Mouse (Mus musculus): ENCODE results near the gene Mcoln2. TPM values are rescaled to one million over a fixed set of nuclear protein-coding genes. Genes with fewer than 3 reads are reported as not detected.

The Mcoln2 gene
- polyA plus RNA-seq, 1 experiment from 2014 or later: 0.59 TPM

GRCm38 (mm10) chr3:146195153-146195552 lies 45.5 kb downstream of the Mcoln2 start:
- Histone ChIP-seq H3K4me3 (ENCODE audit: low read length) (no peak overlapping the region), H3K9me3 (ENCODE audit: control insufficient read depth, low read length) (no peaks in the 10 kb centered on the region), H3K4me2 (ENCODE audit: low read length) (no peak overlapping the region), H3K9ac (ENCODE audit: low read depth, low read length) (no peak overlapping the region), H3K4me1 (ENCODE audit: control insufficient read depth, insufficient read depth, low read depth, low read length) (no peaks in the 10 kb centered on the region; the same call in 1 of the 2 replicates), H3K27ac (ENCODE audit: low read depth, low read length) (no peak overlapping the region), H3K27me3 (replicated peaks; ENCODE audit: control insufficient read depth, insufficient read depth, low read length) (no peaks in the 10 kb centered on the region; the same call in 1 of the 2 replicates), H3K36me3 (ENCODE audit: control insufficient read depth, insufficient read depth, low read length) (no peaks in the 10 kb centered on the region)
- WGBS: 88% methylated on average over 5 of the region's 5 CpGs
- ATAC-seq: no peak

DNA sequence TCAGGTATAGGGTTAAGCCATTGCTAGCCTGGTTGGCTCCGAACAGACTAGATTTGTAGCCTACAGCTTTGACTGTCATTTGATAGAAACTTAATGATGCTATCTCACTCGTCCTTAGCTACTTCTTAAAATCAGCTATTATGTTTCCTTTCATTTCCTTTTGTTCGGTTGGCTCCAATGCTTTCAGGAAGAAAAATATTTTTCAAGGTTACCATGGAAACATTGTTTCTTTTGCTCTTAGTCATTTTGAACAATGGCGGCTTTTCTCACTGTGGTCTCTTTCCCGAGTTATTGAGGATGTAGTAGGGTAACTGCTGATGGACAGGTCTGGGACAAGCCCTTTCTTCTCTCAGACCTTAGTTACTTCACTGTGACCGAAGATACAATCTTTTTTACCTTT lies 46.7 kb downstream of the Mcoln2 start:
- no peak for ATAC-seq
- H3K4me3 ChIP-seq (ENCODE audit: low read length): no peak overlapping the region
- no peaks in the 10 kb centered on the region; the same call in 1 of the 2 replicates for H3K4me1 ChIP-seq (ENCODE audit: control insufficient read depth, insufficient read depth, low read depth, low read length)
- H3K27ac ChIP-seq (ENCODE audit: low read depth, low read length): no peak overlapping the region
- no peaks in the 10 kb centered on the region; the same call in 1 of the 2 replicates for H3K27me3 ChIP-seq (replicated peaks; ENCODE audit: control insufficient read depth, insufficient read depth, low read length)
- no peaks in the 10 kb centered on the region for H3K9me3 ChIP-seq (ENCODE audit: control insufficient read depth, low read length)
- WGBS: 30% methylated on average over 6 of the region's 6 CpGs
- H3K4me2 ChIP-seq (ENCODE audit: low read length): no peak overlapping the region
- H3K9ac ChIP-seq (ENCODE audit: low read depth, low read length): no peak overlapping the region
- H3K36me3 ChIP-seq (ENCODE audit: control insufficient read depth, insufficient read depth, low read length): no peaks in the 10 kb centered on the region

DNA sequence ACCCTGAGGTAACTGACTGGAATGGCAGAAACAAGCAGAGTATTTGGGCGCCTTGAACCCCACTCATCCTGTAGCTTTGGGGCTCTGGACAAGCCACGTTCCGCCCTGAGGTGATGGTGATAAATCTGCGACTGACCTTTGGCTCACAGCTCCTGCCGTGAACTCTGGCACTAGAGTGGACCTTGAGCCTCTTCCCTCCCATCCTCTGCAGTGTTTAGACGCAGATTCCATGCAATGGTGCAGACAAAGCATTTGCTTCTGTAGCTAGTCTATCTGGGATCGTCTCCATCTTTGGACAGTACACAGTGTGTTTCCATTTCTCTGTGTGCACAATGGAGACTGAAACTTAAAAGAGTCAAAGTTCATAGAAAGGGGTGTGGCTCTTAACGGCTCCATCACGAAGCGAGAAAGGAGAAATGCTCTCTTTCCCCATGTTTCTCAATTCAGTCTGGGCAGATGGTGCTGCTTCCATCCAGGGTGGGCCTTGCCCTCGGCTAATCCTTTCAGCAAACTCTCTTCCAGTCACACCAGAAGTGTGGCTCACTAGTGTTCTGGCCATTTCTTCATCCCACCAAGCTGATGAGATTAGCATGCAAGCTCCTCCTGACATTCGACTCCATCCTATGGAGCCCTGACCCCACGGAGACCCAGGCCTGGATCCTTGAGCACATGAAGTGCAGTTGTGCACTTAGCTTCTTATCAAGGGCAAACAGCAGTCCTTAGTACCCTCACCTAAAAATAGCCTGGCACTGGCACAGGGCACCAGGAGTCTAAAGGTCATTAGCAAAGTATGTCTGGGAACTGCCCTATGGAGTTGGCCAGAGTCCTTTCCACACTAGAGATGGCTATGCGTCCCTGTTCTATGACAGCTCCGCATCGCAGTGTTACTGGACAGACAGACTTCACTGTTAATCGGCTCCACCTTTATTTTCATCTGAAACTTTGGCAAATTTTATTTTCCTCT lies 47.4 kb downstream of the Mcoln2 start:
- no peak; the same call in 1 of the 2 replicates for ATAC-seq
- H3K4me3 ChIP-seq (ENCODE audit: low read length): no peak overlapping the region
- 77% methylated on average over 17 of the region's 17 CpGs for WGBS

GRCm38 (mm10) chr3:146197785-146198184 lies 48.2 kb downstream of the Mcoln2 start:
- no peaks in the 10 kb centered on the region for H3K9me3 ChIP-seq (ENCODE audit: control insufficient read depth, low read length)
- H3K4me2 ChIP-seq (ENCODE audit: low read length): no peak overlapping the region
- H3K27me3 ChIP-seq (replicated peaks; ENCODE audit: control insufficient read depth, insufficient read depth, low read length): no peaks in the 10 kb centered on the region; the same call in 1 of the 2 replicates
- H3K9ac ChIP-seq (ENCODE audit: low read depth, low read length): no peak overlapping the region
- no peak for ATAC-seq
- no peak overlapping the region for H3K4me3 ChIP-seq (ENCODE audit: low read length)
- H3K27ac ChIP-seq (ENCODE audit: low read depth, low read length): no peak overlapping the region
- 88% methylated on average over 12 of the region's 12 CpGs for WGBS
- no peaks in the 10 kb centered on the region for H3K36me3 ChIP-seq (ENCODE audit: control insufficient read depth, insufficient read depth, low read length)
- H3K4me1 ChIP-seq (ENCODE audit: control insufficient read depth, insufficient read depth, low read depth, low read length): no peaks in the 10 kb centered on the region; the same call in 1 of the 2 replicates

More for the DNA sequence above, 47.4 kb downstream of the Mcoln2 start:
- Histone ChIP-seq H3K27ac (ENCODE audit: low read depth, low read length) (no peak overlapping the region), H3K4me1 (ENCODE audit: control insufficient read depth, insufficient read depth, low read depth, low read length) (no peaks in the 10 kb centered on the region; the same call in 1 of the 2 replicates), H3K9ac (ENCODE audit: low read depth, low read length) (no peak overlapping the region), H3K4me2 (ENCODE audit: low read length) (no peak overlapping the region), H3K36me3 (ENCODE audit: control insufficient read depth, insufficient read depth, low read length) (no peaks in the 10 kb centered on the region), H3K27me3 (replicated peaks; ENCODE audit: control insufficient read depth, insufficient read depth, low read length) (no peaks in the 10 kb centered on the region; the same call in 1 of the 2 replicates), H3K9me3 (ENCODE audit: control insufficient read depth, low read length) (no peaks in the 10 kb centered on the region)

DNA sequence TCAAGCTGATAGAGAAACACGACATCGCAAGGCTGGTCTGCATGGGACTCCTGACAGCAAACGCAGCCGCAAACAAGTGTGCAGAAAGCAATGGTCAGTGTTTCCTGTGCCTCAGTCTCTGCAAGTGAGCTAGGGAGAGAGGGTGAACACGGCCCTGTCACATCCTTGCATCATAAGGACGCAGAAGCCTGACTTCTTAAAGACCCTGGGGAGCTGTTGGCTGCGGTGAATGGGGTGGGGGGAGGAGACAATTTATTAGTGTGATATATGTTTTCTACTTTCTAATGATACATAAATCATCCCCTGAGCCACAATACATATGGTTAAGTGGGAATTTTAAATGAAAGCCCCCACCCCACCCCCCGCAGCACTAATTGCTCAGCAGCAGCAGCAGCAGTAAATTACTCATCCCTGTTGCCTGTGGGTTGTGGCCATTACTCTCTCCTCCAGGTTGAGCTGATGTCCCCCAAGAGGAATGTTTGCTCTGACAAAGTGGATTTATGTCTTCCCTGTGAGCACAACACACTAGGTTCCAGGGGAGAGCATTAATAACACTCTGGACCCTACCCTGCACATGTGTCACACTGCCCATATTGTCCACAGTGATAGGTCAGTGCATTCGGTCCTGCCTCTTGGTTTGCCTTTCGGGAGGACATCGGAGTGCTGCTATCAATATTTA lies 49.3 kb downstream of the Mcoln2 start:
- Histone ChIP-seq H3K4me3 (ENCODE audit: low read length) (no peak overlapping the region), H3K27ac (ENCODE audit: low read depth, low read length) (no peak overlapping the region), H3K4me2 (ENCODE audit: low read length) (no peak overlapping the region), H3K27me3 (replicated peaks; ENCODE audit: control insufficient read depth, insufficient read depth, low read length) (no peaks in the 10 kb centered on the region; the same call in 1 of the 2 replicates), H3K36me3 (ENCODE audit: control insufficient read depth, insufficient read depth, low read length) (no peaks in the 10 kb centered on the region), H3K4me1 (ENCODE audit: control insufficient read depth, insufficient read depth, low read depth, low read length) (no peaks in the 10 kb centered on the region; the same call in 1 of the 2 replicates), H3K9ac (ENCODE audit: low read depth, low read length) (no peak overlapping the region), H3K9me3 (ENCODE audit: control insufficient read depth, low read length) (no peaks in the 10 kb centered on the region)
- WGBS: 62% methylated on average over 11 of the region's 11 CpGs
- peak; percentile 46; the same call in 1 of the 2 replicates for ATAC-seq

GRCm38 (mm10) chr3:146199486-146199885 lies 49.9 kb downstream of the Mcoln2 start:
- Histone ChIP-seq H3K36me3 (ENCODE audit: control insufficient read depth, insufficient read depth, low read length) (no peaks in the 10 kb centered on the region), H3K4me3 (ENCODE audit: low read length) (no peak overlapping the region), H3K9me3 (ENCODE audit: control insufficient read depth, low read length) (no peaks in the 10 kb centered on the region), H3K27me3 (replicated peaks; ENCODE audit: control insufficient read depth, insufficient read depth, low read length) (no peaks in the 10 kb centered on the region; the same call in 1 of the 2 replicates), H3K4me1 (ENCODE audit: control insufficient read depth, insufficient read depth, low read depth, low read length) (no peaks in the 10 kb centered on the region; the same call in 1 of the 2 replicates), H3K9ac (ENCODE audit: low read depth, low read length) (no peak overlapping the region), H3K4me2 (ENCODE audit: low read length) (no peak overlapping the region), H3K27ac (ENCODE audit: low read depth, low read length) (no peak overlapping the region)
- no peak for ATAC-seq
- 61% methylated on average over 3 of the region's 3 CpGs for WGBS

- Histone ChIP-seq H3K36me3 (ENCODE audit: control insufficient read depth, insufficient read depth, low read length) (no peaks in the 10 kb centered on the region), H3K27me3 (replicated peaks; ENCODE audit: control insufficient read depth, insufficient read depth, low read length) (no peaks in the 10 kb centered on the region), H3K4me3 (ENCODE audit: low read length) (no peak overlapping the region), H3K9me3 (ENCODE audit: control insufficient read depth, low read length) (no peaks in the 10 kb centered on the region), H3K4me1 (ENCODE audit: control insufficient read depth, insufficient read depth, low read depth, low read length) (no peaks in the 10 kb centered on the region), H3K4me2 (ENCODE audit: low read length) (no peak overlapping the region), H3K9ac (ENCODE audit: low read depth, low read length) (no peak overlapping the region), H3K27ac (ENCODE audit: low read depth, low read length) (no peak overlapping the region)
- 78% methylated on average over 2 of the region's 2 CpGs for WGBS
- ATAC-seq: no peak
Observed at GRCm38 (mm10) chr3:146204375-146204774, 54.7 kb downstream of the Mcoln2 start.

- WGBS: 78% methylated on average over 11 of the region's 11 CpGs
- ATAC-seq: no peak
Observed at GRCm38 (mm10) chr3:146205305-146205704, 55.7 kb downstream of the Mcoln2 start.

DNA sequence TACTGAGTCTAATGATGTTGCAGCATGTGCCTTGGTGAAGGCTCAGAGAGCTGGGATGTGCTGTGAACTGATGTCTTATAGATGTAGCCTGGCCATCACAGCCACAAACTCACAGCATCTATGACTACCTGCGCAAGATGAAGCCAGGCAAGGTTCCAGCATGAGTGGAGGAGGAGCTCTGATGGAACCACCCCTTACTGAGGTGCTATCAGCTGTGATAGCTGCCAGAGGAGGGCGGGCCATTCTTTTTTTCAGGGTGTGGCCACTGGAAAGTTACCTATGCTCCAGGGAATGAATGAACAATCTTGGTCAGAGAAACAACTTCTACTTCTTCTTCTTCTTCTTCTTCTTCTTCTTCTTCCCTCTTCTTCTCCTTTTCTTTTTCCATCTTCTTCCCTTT lies 57.0 kb downstream of the Mcoln2 start:
- H3K4me1 ChIP-seq (ENCODE audit: control insufficient read depth, insufficient read depth, low read depth, low read length): no peaks in the 10 kb centered on the region
- H3K36me3 ChIP-seq (ENCODE audit: control insufficient read depth, insufficient read depth, low read length): no peaks in the 10 kb centered on the region
- no peaks in the 10 kb centered on the region for H3K9me3 ChIP-seq (ENCODE audit: control insufficient read depth, low read length)
- H3K9ac ChIP-seq (ENCODE audit: low read depth, low read length): no peak overlapping the region
- no peak overlapping the region for H3K27ac ChIP-seq (ENCODE audit: low read depth, low read length)
- WGBS: 80% methylated on average over 2 of the region's 2 CpGs
- H3K4me2 ChIP-seq (ENCODE audit: low read length): no peak overlapping the region
- no peak for ATAC-seq
- no peak overlapping the region for H3K4me3 ChIP-seq (ENCODE audit: low read length)
- H3K27me3 ChIP-seq (replicated peaks; ENCODE audit: control insufficient read depth, insufficient read depth, low read length): no peaks in the 10 kb centered on the region

More at GRCm38 (mm10) chr3:146205305-146205704, 55.7 kb downstream of the Mcoln2 start:
- Histone ChIP-seq H3K4me2 (ENCODE audit: low read length) (no peak overlapping the region), H3K27me3 (replicated peaks; ENCODE audit: control insufficient read depth, insufficient read depth, low read length) (no peaks in the 10 kb centered on the region), H3K36me3 (ENCODE audit: control insufficient read depth, insufficient read depth, low read length) (no peaks in the 10 kb centered on the region), H3K9me3 (ENCODE audit: control insufficient read depth, low read length) (no peaks in the 10 kb centered on the region), H3K27ac (ENCODE audit: low read depth, low read length) (no peak overlapping the region), H3K4me3 (ENCODE audit: low read length) (no peak overlapping the region), H3K4me1 (ENCODE audit: control insufficient read depth, insufficient read depth, low read depth, low read length) (no peaks in the 10 kb centered on the region), H3K9ac (ENCODE audit: low read depth, low read length) (no peak overlapping the region)
